Mouse (Mus musculus) embryonic fibroblast, embryonic 13.5 days (primary cell): ENCODE results near the gene Gm26938. TPM values are rescaled to one million over a fixed set of nuclear protein-coding genes. Genes with fewer than 3 reads are reported as not detected.
A peak's percentile ranks its signal among the peaks of the same experiment; 100 is the strongest.

Experiments used
- H3K27ac ChIP-seq: 2 replicates; pipeline ENCODE4 v1.5.1; 2012; ENCODE audit warnings: low read length, control low read depth, inconsistent platforms; ENCODE audit not compliant: insufficient read depth
- H3K4me1 ChIP-seq: 2 replicates; pipeline ENCODE4 v1.6.1; 2011; ENCODE audit warnings: low read length; ENCODE audit not compliant: control insufficient read depth, insufficient read depth
- H3K4me3 ChIP-seq: 2 replicates; pipeline ENCODE4 v1.5.1; 2011; ENCODE audit warnings: mild to moderate bottlenecking, control low read depth, low read length; ENCODE audit not compliant: insufficient read depth
- CTCF ChIP-seq: IDR thresholded peaks from 2 replicates; pipeline ENCODE4 v1.5.1; 2011; ENCODE audit warnings: mild to moderate bottlenecking, control low read depth, low read length, moderate library complexity, borderline replicate concordance; ENCODE audit not compliant: insufficient read depth
- POLR2A ChIP-seq: IDR thresholded peaks from 2 replicates; pipeline ENCODE4 v1.6.1; 2011; ENCODE audit warnings: low read depth, mild to moderate bottlenecking, control low read depth, low read length, moderate library complexity
- polyA plus RNA-seq: library from polyadenylated mRNA; stranded (reverse); fragments of >200 nt; gene quantifications from 2 replicates; pipeline ENCODE4 v1.2.4, GENCODE M21; 2011; ENCODE audit warnings: low read depth; ENCODE audit not compliant: missing spikeins, insufficient read length

Gene Gm26938
- polyA plus RNA-seq, 1 experiment, result not detected

DNA sequence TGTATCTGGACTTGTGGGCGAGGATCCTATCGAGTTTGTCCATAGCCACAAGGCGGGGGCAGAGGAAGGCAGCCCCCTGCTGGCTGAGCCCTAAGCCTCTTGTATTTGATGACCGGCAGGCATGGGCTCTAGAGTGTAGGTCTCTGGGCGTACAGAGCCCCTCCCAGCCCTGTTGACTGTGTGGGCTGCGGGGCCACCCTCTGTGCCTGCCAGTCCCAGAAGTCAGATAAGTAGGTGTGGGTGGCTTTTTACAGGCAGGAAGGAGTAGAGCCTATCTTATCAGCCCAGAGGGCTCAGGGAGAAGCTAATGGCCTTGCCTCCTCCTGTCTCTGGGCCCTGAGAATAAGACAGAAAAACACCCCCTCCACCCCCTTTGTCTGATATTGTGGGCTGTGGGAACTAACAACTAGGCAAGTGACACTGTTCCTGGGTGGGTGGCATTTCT lies 22.1 kb downstream of the Gm26938 start:
- H3K4me1 ChIP-seq, result no peaks in the 10 kb centered on the region; the same call in 1 of the 2 replicates
- TF ChIP-seq CTCF (no peak; the same call in 1 of the 2 replicates), POLR2A (no peak)
- no peak overlapping the region for H3K27ac ChIP-seq
- no peak overlapping the region for H3K4me3 ChIP-seq

DNA sequence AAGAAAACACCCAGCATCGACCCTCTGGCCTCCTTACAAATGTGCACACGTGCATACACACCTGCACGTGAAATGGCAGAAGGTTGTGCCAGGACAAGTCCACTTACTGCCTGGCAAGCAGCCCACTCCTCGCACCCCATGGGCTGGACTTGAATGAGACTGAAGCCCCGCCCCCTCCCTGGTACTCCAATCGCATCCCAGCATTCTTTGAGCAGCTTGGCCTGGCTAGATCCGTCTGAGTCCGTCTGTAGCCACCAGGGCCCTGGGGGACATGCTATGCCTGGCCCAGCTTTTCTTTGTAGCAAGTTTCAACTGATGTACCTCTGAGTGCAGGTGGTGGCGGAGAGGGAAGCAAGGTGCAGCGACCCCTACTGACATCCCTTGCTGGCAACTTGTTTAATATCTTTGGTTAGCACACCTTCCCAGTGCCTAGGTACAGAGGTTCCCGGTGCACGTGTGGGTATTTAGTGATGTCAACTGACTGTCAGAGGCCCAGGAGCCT lies 22.6 kb downstream of the Gm26938 start:
- no peak overlapping the region for H3K27ac ChIP-seq
- no peak overlapping the region for H3K4me3 ChIP-seq
- H3K4me1 ChIP-seq, result no peaks in the 10 kb centered on the region; the same call in 1 of the 2 replicates
- TF ChIP-seq POLR2A, result no peak
- peak; percentile 48; the same call in 1 of the 2 replicates for TF ChIP-seq CTCF

DNA sequence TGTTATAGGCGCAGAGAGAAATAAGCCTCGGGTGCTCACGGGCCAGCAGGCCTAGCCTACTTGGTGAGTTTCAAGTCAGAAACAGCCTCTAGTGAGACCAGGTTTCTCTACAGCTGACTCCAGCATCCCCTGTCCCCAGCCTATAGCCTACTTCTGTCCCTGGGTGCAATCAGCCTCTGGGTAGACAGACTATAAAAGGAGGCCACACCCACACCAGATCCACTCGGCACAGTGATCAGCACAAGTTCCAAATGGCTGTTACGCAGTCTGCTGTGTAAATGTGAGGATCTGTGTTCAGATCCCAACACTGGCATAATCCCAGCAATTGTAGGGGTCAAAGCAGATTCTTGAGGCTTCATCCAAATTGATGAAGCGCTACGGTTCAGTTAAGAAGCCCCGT lies 23.0 kb downstream of the Gm26938 start:
- no peak overlapping the region for H3K4me3 ChIP-seq
- H3K27ac ChIP-seq, result no peak overlapping the region
- no peaks in the 10 kb centered on the region; the same call in 1 of the 2 replicates for H3K4me1 ChIP-seq
- TF ChIP-seq POLR2A (no peak), CTCF (no peak)

DNA sequence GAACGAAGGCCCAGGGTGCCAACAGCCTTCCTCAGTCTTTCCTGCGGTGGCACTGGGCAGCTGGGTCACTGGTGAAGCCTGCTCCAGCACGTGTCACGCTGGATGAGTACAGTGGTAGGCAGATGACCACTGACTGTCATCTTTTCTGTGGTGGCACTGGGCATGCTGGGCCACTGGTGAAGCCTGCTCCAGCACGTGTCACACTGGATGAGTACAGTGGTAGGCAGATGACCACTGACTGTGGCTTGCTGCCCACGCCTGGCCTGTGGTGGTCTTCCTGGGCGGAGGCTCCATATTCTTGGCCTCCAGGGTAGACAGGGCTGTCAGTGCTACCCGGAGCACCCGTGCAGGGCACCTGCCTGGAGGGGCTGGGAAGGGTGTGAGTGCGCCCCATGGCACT lies 24.3 kb downstream of the Gm26938 start:
- H3K4me3 ChIP-seq, result no peak overlapping the region
- H3K27ac ChIP-seq, result no peak overlapping the region
- H3K4me1 ChIP-seq, result peaks cover 7% of the 10 kb centered on the region
- TF ChIP-seq POLR2A (no peak), CTCF (no peak)

DNA sequence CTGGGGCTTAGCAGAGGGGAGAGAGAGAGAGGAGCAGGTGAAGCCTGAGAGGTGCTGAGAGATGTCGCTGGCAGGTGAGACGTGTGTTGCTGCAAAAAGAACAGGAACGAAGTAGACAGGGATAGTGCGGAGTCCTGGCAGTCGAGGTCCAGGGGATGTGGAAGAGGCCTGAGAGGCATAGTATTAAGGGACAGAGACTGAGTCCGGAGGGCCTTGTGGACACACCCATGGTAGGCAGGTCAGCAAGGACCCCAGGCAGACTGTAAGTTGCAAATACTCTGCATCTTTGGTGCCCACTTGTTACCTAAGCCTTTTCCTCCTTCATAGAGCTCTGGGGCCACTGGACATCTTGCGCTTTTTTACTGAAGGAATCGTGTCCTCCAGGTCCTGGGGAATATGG lies 25.0 kb downstream of the Gm26938 start:
- no peak overlapping the region for H3K4me3 ChIP-seq
- H3K27ac ChIP-seq, result no peak overlapping the region
- TF ChIP-seq CTCF (no peak), POLR2A (no peak)
- H3K4me1 ChIP-seq, result peaks cover 7% of the 10 kb centered on the region

DNA sequence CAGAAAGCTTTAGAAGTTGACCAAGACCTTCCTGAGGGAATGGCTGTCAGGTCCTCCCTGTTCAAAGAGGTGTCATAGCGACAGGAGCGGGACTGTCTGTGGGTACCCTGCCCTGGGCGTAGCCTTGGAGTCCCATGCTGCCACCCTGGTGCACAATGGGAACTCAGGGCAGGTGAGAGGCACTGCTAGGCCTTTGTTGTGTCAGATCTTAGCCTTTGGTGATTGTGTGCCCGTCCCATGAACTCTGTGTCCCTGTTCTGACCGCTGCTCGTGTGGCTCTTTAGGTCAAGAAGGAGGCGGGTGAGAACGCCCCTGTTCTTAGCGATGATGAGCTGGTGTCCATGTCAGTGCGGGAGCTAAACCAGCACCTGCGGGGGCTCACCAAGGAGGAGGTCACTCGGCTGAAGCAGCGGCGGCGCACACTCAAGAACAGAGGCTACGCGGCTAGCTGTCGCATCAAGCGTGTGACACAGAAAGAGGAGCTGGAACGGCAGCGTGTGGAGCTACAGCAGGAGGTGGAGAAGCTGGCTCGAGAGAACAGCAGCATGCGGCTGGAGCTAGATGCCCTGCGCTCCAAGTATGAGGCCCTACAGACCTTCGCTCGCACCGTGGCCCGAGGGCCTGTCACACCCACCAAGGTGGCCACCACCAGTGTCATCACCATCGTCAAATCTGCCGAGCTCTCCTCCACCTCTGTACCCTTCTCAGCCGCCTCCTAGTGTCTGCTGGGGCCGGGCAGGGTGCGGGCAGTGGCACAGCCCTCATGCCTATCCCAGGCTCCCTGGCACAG lies 26.2 kb downstream of the Gm26938 start:
- Histone ChIP-seq H3K4me3 (no peak overlapping the region), H3K27ac (no peak overlapping the region), H3K4me1 (peaks cover 20% of the 10 kb centered on the region)
- TF ChIP-seq CTCF (no peak), POLR2A (no peak)

DNA sequence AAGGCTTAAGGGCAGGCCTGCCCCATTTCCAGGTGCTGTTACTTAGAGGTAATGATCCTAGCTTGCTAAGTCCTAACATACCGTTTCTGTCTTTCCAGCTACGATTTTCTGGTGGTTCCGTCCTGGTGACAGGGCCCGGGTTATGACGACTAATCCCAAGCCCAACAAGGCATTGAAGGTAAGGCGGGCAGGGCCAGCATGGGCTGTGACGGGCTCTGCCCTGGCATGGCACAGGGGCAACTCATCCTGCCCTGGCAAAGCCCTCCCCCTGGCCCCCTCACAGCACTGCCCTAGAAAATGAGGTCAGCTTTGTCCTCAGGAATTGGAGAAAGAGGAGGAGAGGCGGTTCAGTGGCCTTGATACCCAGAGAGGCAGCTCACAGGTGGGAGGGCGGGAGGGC lies 27.2 kb downstream of the Gm26938 start:
- no peak for TF ChIP-seq CTCF
- TF ChIP-seq POLR2A, result no peak
- Histone ChIP-seq H3K4me1 (peaks cover 28% of the 10 kb centered on the region), H3K27ac (no peak overlapping the region), H3K4me3 (no peak overlapping the region)

DNA sequence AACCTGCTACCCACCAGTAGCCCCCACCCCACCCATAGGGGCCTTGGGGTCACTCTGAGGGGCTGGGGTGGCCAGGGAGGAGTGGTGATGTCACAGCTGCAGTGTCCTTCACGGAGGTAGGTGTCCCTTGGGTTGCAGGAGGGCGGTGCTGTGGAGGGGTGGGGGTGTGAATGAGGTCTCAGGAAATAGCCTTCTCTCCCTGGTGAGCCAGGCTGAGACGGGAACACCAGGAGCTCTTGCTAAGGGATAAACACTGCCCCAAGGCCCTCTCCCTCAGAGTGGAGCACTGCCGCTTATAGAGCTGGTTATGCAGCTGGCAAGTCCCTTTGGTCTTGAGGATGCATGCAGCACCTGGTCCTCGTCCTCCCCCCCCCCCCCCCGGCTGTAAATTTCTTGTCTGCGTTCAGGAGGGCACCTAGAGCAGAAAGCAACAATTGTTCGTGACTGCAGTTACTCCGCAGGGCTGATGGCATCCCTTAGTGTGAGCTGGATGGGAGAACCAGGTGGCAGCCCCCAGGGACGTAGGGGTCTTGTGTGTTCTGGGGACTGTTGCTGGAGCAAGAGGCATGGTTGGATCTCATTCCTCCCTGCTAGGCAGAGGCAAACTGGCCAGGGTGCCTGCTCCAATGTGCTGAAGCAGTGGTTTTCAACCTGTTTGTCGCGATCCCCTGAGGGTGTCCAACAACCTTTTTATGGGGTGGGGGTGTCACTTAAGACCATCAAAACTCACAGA lies 27.9 kb downstream of the Gm26938 start:
- peak overlapping the region; percentile 76 for H3K27ac ChIP-seq
- peaks cover 33% of the 10 kb centered on the region for H3K4me1 ChIP-seq
- H3K4me3 ChIP-seq, result peak overlapping the region; percentile 30
- no peak for TF ChIP-seq CTCF
- TF ChIP-seq POLR2A, result no peak

DNA sequence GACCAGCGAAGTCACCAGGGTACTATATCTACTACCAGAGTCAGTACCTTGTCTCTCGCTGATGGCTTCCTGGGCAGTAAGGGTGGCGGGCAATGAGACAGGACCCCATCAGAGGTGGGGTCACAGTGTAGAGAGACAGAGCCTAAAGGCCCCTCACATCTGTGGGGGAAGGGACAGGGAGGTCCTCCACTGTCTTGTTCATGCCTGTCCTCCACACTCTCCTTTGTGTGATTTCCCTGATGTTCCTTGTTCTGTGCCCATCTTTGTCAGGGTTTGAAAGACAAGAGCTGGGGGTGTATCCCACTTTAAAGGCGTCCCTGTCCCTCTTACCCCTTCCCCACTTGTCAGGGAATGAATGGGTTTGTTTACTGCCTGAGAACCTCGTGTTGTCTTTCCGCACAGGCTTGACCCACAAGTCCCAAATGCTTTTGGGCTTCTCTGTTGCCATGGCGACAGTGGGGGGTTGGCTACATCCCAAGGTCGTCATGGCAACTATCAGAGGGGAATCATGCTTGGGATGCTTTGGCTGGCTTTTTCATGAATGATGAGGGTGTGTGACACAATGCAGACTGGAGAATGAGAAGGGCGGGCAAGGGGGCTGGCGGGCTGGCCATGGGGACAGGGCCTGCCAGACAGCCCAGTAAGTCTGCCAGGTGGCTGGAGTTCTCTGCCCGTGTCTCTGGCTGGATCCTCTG lies 28.6 kb downstream of the Gm26938 start:
- H3K4me1 ChIP-seq, result peaks cover 35% of the 10 kb centered on the region
- H3K4me3 ChIP-seq, result peak overlapping the region; percentile 30
- 0 out of 2 replicates have a peak, but pooled peaks have one; percentile 1 for TF ChIP-seq POLR2A
- TF ChIP-seq CTCF, result no peak
- H3K27ac ChIP-seq, result peak overlapping the region; percentile 76
